Mouse (Mus musculus) adrenal gland, postnatal 0 days (tissue): ENCODE results near the gene Maats1. TPM values are rescaled to one million over a fixed set of nuclear protein-coding genes. Genes with fewer than 3 reads are reported as not detected.

Source experiments
- polyA plus RNA-seq: library from polyadenylated mRNA; unstranded; fragments of >200 nt; fragmentation: Nextera tagmentation; extraction: Ambion mirVana; gene quantifications from 2 replicates; pipeline ENCODE4 v1.2.1, GENCODE M21; 2015

Gene Maats1
- 0.28 and 0.46 TPM in 2 replicates for polyA plus RNA-seq

DNA sequence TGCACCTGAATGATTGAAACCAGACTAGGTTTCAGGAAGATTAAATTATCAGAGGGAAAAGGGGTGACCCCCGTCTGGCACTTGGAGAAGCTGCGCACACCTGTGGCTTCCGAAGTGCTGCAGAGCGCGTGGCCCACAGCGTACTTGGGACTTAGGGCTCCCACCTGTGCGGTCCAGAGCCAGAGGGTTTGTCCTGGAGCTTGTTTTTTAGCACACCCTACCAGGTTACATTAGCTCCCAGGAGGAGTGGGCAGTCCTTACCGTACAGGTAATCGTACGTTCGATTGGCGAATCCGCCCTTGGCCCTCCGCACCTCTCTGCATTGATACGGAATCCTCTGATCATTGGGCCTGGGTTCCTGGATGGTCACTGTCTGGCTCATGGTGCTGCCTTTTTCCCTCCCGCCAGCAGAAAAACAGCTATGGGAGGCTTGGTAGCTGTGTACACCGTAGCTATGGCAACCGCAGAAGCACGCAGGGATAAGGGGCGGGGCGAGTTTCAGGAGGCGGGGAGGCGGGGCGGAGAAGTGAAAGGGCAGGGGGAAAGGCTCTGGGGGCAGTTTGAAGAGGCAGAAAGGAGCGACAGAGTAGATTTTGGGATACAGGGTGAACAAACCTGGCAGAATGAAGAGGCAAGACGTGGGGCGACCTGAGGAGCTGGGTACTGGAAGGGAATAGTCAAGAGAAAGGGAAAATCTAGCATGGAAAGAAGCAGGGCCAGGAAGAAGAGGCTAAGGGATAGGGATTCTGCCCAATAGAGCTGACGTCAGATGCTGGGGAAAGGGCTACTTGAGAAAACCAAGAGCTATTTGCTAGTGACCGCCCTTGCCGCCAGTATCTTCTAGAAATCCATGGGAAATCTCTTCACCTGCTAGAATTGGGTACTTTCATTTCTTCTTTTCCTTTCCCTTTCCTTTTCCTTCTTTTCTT, at the start of gene Maats1:
TSS of gene Maats1 (minus strand) at position 748 of the 929 bp plus-strand sequence.

DNA sequence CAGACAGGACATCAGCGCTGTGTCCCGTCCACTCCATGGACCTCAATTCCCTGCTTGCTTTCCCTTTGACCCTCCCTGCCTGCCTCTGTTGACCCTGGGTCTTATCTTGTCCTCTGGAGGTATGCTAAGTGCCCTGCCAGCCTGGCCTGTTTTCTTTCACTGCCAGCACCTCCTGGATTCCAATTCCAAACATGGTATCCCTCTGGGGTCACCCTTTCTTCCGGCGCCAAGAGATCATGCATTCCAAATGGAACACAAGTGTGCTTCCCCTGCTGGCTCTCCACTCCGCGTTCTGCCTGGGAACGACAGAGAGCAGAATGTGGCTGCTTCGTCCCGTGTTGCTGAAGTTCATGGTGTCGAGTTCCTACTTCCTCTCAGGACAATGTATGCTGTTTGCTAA, 20.0 kb upstream of the Maats1 start, which contains the start of gene Popdc2:
TSS of gene Popdc2 (plus strand) at position 277 of the 400 bp plus-strand sequence.

DNA sequence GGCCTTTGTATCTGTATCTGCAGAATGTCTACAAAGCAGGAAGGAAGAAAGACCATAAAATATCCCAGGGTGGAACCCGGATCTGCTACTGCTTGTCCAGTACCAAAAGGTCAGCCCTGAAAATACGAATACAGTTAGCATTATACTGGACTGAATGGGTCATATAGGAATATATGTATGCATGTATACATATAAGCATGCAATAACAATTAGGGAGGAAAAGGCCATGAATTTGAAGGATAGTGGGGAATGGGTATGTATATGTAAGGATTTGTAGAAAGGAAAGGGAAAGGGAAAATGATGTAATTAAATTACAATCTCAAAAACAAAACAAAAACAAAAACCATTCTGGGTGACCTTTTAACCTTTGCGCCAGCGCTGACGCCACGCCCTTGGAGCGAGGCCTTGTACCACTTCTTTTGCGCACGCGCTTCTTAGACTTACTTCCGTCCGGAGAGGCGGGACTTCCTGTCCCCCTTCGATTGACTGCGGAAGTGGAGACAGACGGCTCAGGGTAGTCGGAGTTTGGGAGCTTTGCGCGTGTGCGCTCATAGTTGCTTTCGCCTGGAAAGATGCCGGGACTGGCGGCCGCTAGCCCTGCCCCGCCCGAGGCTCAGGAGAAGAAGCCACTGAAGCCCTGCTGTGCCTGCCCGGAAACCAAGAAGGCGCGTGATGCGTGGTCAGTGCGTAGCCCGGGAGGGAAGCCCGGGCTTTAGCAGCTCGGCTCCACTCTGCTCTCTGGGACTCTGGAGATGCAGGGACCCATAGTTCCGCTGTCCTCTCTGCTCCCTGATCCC, 4.8 kb upstream of the Maats1 start, which contains the start of the genes Cox17 and Gm21987:
TSS of gene Cox17 (plus strand) at position 463 of the 797 bp plus-strand sequence.
TSS of gene Gm21987 (plus strand) at position 512 of the 797 bp plus-strand sequence.

DNA sequence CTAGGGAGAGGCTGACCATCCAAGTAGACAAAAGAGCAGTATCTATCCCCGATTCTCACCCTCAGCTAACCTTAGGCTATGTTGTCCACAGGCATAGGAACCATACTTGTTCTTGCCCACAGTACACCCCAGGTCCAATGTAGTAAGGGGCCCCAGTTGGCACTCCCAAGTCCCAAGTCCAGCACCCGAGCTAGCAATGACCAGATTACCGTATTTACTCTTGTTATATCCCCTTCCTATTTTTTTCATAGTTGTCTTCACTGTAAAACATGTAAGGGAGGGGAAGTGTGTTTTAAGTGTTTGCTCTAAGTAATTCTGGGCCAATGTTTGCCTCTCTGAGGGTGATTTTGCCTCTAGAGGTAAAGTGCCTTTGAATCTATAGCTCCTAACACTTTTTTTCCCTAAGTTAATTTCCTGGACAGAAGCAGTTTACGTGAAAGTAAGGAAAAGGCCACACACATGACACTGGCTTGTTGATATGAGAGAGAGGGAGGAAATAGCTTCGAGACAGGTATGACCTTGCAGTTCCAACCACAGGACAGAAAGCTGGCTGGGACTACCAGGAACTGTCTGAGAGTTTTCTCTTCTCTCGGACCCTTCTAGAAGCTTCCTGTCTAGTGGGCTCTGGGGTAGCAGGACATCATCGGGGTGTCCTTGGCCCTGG, 47.1 kb downstream of the Maats1 start, which contains the start of gene Nr1i2:
TSS of gene Nr1i2 (minus strand) at position 140 of the 664 bp plus-strand sequence.

Other genes starting within 250 kb of the Maats1 start
- gene Nr1i2, start 47.3 kb downstream of the Maats1 start, polyA plus RNA-seq: 0.51 and 1.3 TPM in 2 replicates
- gene Cox17, start 4.8 kb upstream of the Maats1 start, polyA plus RNA-seq: 410 and 490 TPM in 2 replicates
- not detected in 2 replicates for gene Gm21987, start 4.9 kb upstream of the Maats1 start, polyA plus RNA-seq
- gene Popdc2, start 20.1 kb upstream of the Maats1 start, polyA plus RNA-seq: 1.0 and 1.3 TPM in 2 replicates
- gene Pla1a, start 91.0 kb upstream of the Maats1 start, polyA plus RNA-seq: 16.5 and 27.5 TPM in 2 replicates
- 75.0 and 90.2 TPM in 2 replicates for gene Adprh, start 110.6 kb upstream of the Maats1 start, polyA plus RNA-seq
- gene Cd80, start 113.4 kb upstream of the Maats1 start, polyA plus RNA-seq: 0.05 and 0.30 TPM in 2 replicates
- 21.1 and 23.6 TPM in 2 replicates for gene Timmdc1, start 180.5 kb upstream of the Maats1 start, polyA plus RNA-seq
- gene Poglut1, start 208.1 kb upstream of the Maats1 start, polyA plus RNA-seq: 35.2 and 40.1 TPM in 2 replicates
- gene Tmem39a, start 216.6 kb upstream of the Maats1 start, polyA plus RNA-seq: 35.1 and 57.9 TPM in 2 replicates